Mouse (Mus musculus): ENCODE measurements at regions not wholly inside any gene's neighbourhood (a gene's known extent, or its start where the extent isn't known, plus 50 kb on each side); places are given as distances from the start of the nearest gene placed in this dataset.
A peak's percentile ranks its signal among the peaks of the same experiment; 100 is the strongest.

GRCm38 (mm10) chr11:39596479-39596878 lies 1098.5 kb downstream of the Mat2b start:
- 28% methylated on average over 4 of the region's 4 CpGs for WGBS
- H3K79me2 ChIP-seq (ENCODE audit: control insufficient read depth, insufficient read depth, low read length), result no peaks in the 10 kb centered on the region
- no peak overlapping the region for H3K9ac ChIP-seq (ENCODE audit: low read depth, low read length)
- no peaks in the 10 kb centered on the region for H3K4me1 ChIP-seq (ENCODE audit: control insufficient read depth, insufficient read depth, low read length)
- no peaks in the 10 kb centered on the region for H3K27me3 ChIP-seq (ENCODE audit: control insufficient read depth, insufficient read depth, low read length)
- no peaks in the 10 kb centered on the region for H3K36me3 ChIP-seq (ENCODE audit: control insufficient read depth, insufficient read depth, low read length)
- no peak for DNase-seq (ENCODE audit: extremely low read depth, low read depth, low spot score)
- no peak overlapping the region for H3K4me3 ChIP-seq (ENCODE audit: insufficient read depth, low read depth, low read length)
- no peak overlapping the region for H3K27ac ChIP-seq (replicated peaks; ENCODE audit: insufficient read depth, low read depth, low read length)
- no peak for TF ChIP-seq POLR2A (IDR thresholded peaks at IDR 0.05; ENCODE audit: extremely low read depth, insufficient read depth, low read length)
- no peak for TF ChIP-seq CTCF (IDR thresholded peaks at IDR 0.05; ENCODE audit: low read depth, low read length)

GRCm38 (mm10) chr11:39588641-39589385 lies 1106.2 kb downstream of the Mat2b start:
- H3K79me2 ChIP-seq (ENCODE audit: control insufficient read depth, insufficient read depth, low read length), result no peaks in the 10 kb centered on the region
- no peaks in the 10 kb centered on the region for H3K27me3 ChIP-seq (ENCODE audit: control insufficient read depth, insufficient read depth, low read length)
- no peaks in the 10 kb centered on the region for H3K36me3 ChIP-seq (ENCODE audit: control insufficient read depth, insufficient read depth, low read length)
- no peak overlapping the region for H3K9ac ChIP-seq (ENCODE audit: low read depth, low read length)
- no peak overlapping the region for H3K27ac ChIP-seq (replicated peaks; ENCODE audit: insufficient read depth, low read depth, low read length)
- WGBS, result 18% methylated on average over 15 of the region's 15 CpGs
- no peaks in the 10 kb centered on the region for H3K4me1 ChIP-seq (ENCODE audit: control insufficient read depth, insufficient read depth, low read length)
- H3K4me3 ChIP-seq (ENCODE audit: insufficient read depth, low read depth, low read length), result no peak overlapping the region
- TF ChIP-seq POLR2A (IDR thresholded peaks at IDR 0.05; ENCODE audit: extremely low read depth, insufficient read depth, low read length) (no peak), CTCF (IDR thresholded peaks at IDR 0.05; ENCODE audit: low read depth, low read length) (peak; percentile 59)
- DNase-seq (ENCODE audit: extremely low read depth, low read depth, low spot score), result peak; percentile 17

GRCm38 (mm10) chr11:39558287-39558686 lies 1136.7 kb downstream of the Mat2b start:
- H3K4me1 ChIP-seq (ENCODE audit: control insufficient read depth, insufficient read depth, low read length), result no peaks in the 10 kb centered on the region
- H3K36me3 ChIP-seq (ENCODE audit: control insufficient read depth, insufficient read depth, low read length), result no peaks in the 10 kb centered on the region
- whole genome bisulfite sequencing, result 36% methylated on average over 3 of the region's 3 CpGs
- H3K27ac ChIP-seq (replicated peaks; ENCODE audit: insufficient read depth, low read depth, low read length), result no peak overlapping the region
- no peak overlapping the region for H3K4me3 ChIP-seq (ENCODE audit: insufficient read depth, low read depth, low read length)
- no peaks in the 10 kb centered on the region for H3K79me2 ChIP-seq (ENCODE audit: control insufficient read depth, insufficient read depth, low read length)
- TF ChIP-seq CTCF (IDR thresholded peaks at IDR 0.05; ENCODE audit: low read depth, low read length), result no peak
- H3K9ac ChIP-seq (ENCODE audit: low read depth, low read length), result no peak overlapping the region
- no peak for DNase-seq (ENCODE audit: extremely low read depth, low read depth, low spot score)
- no peaks in the 10 kb centered on the region for H3K27me3 ChIP-seq (ENCODE audit: control insufficient read depth, insufficient read depth, low read length)

GRCm38 (mm10) chr11:39550066-39550465 lies 1144.9 kb downstream of the Mat2b start:
- Histone ChIP-seq H3K27ac (replicated peaks; ENCODE audit: insufficient read depth, low read depth, low read length) (no peak overlapping the region), H3K27me3 (ENCODE audit: control insufficient read depth, insufficient read depth, low read length) (no peaks in the 10 kb centered on the region), H3K4me1 (ENCODE audit: control insufficient read depth, insufficient read depth, low read length) (no peaks in the 10 kb centered on the region), H3K9ac (ENCODE audit: low read depth, low read length) (no peak overlapping the region), H3K36me3 (ENCODE audit: control insufficient read depth, insufficient read depth, low read length) (no peaks in the 10 kb centered on the region), H3K79me2 (ENCODE audit: control insufficient read depth, insufficient read depth, low read length) (no peaks in the 10 kb centered on the region), H3K4me3 (ENCODE audit: insufficient read depth, low read depth, low read length) (no peak overlapping the region)
- 61% methylated on average over 3 of the region's 3 CpGs for WGBS
- DNase-seq (ENCODE audit: extremely low read depth, low read depth, low spot score), result no peak
- TF ChIP-seq CTCF (IDR thresholded peaks at IDR 0.05; ENCODE audit: low read depth, low read length), result no peak
- no peak for TF ChIP-seq POLR2A (IDR thresholded peaks at IDR 0.05; ENCODE audit: extremely low read depth, insufficient read depth, low read length)

GRCm38 (mm10) chr11:39524866-39525649 lies 1169.9 kb downstream of the Mat2b start:
- DNase-seq (ENCODE audit: extremely low read depth, low read depth, low spot score), result no peak
- Histone ChIP-seq H3K9ac (ENCODE audit: low read depth, low read length) (no peak overlapping the region), H3K79me2 (ENCODE audit: control insufficient read depth, insufficient read depth, low read length) (no peaks in the 10 kb centered on the region), H3K4me1 (ENCODE audit: control insufficient read depth, insufficient read depth, low read length) (no peaks in the 10 kb centered on the region), H3K36me3 (ENCODE audit: control insufficient read depth, insufficient read depth, low read length) (no peaks in the 10 kb centered on the region), H3K27ac (replicated peaks; ENCODE audit: insufficient read depth, low read depth, low read length) (no peak overlapping the region), H3K4me3 (ENCODE audit: insufficient read depth, low read depth, low read length) (no peak overlapping the region), H3K27me3 (ENCODE audit: control insufficient read depth, insufficient read depth, low read length) (no peaks in the 10 kb centered on the region)
- WGBS, result 47% methylated on average over 7 of the region's 7 CpGs
- TF ChIP-seq POLR2A (IDR thresholded peaks at IDR 0.05; ENCODE audit: extremely low read depth, insufficient read depth, low read length), result no peak

- no peak overlapping the region for H3K9ac ChIP-seq (ENCODE audit: low read depth, low read length)
- H3K4me3 ChIP-seq (ENCODE audit: insufficient read depth, low read depth, low read length), result no peak overlapping the region
- H3K36me3 ChIP-seq (ENCODE audit: control insufficient read depth, insufficient read depth, low read length), result no peaks in the 10 kb centered on the region
- H3K27ac ChIP-seq (replicated peaks; ENCODE audit: insufficient read depth, low read depth, low read length), result no peak overlapping the region
- DNase-seq (ENCODE audit: extremely low read depth, low read depth, low spot score), result no peak
- no peaks in the 10 kb centered on the region for H3K79me2 ChIP-seq (ENCODE audit: control insufficient read depth, insufficient read depth, low read length)
- H3K27me3 ChIP-seq (ENCODE audit: control insufficient read depth, insufficient read depth, low read length), result no peaks in the 10 kb centered on the region
- no peaks in the 10 kb centered on the region for H3K4me1 ChIP-seq (ENCODE audit: control insufficient read depth, insufficient read depth, low read length)
- TF ChIP-seq CTCF (IDR thresholded peaks at IDR 0.05; ENCODE audit: low read depth, low read length), result no peak
- no peak for TF ChIP-seq POLR2A (IDR thresholded peaks at IDR 0.05; ENCODE audit: extremely low read depth, insufficient read depth, low read length)
- 73% methylated on average over 4 of the region's 4 CpGs for WGBS
Measured at GRCm38 (mm10) chr11:39495253-39495652, 1199.8 kb downstream of the Mat2b start.

All from liver, adult 2 months (tissue).